ENCODE assay signal across 9 mouse cellular contexts in the genomic region with DNA sequence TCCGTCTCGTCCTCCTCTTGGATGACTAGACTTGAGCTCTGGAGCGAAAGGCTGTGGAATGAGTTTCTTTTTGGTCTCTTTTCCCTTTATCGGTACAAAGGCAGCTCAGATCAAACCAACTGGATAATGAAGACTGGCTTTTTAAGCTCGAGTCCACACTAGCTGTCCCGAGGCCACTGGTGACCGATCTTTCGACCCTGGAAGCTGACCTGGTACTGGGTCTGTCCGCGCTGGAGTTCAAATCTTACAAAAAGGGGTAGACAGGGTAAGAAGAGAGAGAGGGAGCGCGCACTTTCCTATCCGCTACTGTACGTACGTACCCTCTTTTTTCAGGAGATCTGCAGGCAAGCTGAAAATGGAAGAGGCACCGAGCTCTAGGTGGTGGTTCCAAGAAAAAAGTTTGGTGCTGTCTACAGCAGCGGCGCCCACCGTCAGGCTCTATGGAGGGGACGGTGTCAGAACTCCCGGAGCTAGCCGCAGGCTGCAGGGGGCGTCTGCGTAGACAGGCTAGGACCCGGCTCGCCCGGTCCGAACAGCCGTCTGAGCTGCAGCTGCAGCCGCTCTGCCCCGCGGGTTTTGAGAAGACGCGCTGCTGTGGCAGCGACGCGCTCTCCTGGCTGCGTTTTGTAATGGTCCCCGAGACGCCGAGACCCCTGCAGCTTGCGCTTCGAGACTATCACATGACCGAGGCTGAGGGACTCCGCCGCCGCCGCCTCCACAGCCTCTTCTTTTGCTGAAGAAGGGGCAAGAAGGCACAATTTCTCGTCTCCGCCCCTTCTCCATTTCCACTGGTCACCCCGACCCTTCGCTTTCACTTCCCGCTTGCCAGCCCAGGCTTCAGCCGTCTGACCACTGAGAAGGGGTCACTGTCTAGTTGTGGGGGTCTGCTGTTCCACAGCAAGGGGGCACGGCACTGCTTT. TPM values are rescaled to one million over a fixed set of nuclear protein-coding genes. Genes with fewer than 3 reads are reported as not detected.
DNase-seq lines count a peak whose midpoint lies in the region; ATAC-seq and TF ChIP-seq lines count a peak whose summit lies in the region.
"Had no signal": no experiment of that assay in that cellular context is flagged by ENCODE, and none has a peak within 500 bp of the region (broad histone marks: within the 10 kb centered on the region; RNA-seq: fewer than 3 reads in every experiment).

No protein-coding gene starts in this region.

- no peak overlapping the region for H3K27ac ChIP-seq in forebrain, embryonic 16.5 days (ENCODE audit: low read length)
- H3K27ac ChIP-seq in limb, embryonic 14.5 days (replicated peaks; ENCODE audit: low read depth, low read length) = no peak overlapping the region

- H3K4me1 ChIP-seq in forebrain, embryonic 16.5 days (replicated peaks; ENCODE audit: control insufficient read depth, insufficient read depth, low read length) = peaks cover 39% of the 10 kb centered on the region
- H3K4me1 ChIP-seq in limb, embryonic 14.5 days (ENCODE audit: control insufficient read depth, insufficient read depth, low read length) = peaks cover 22% of the 10 kb centered on the region; the same call in 1 of the 2 replicates

- ATAC-seq in forebrain, embryonic 16.5 days = 0 out of 2 replicates have a peak, but pooled peaks have one; percentile 4
- ATAC-seq in limb, embryonic 14.5 days (ENCODE audit: low FRiP score, low read depth) = no peak

- DNase-seq in right cerebral cortex, postnatal 25 days = peak; percentile 8
- DNase-seq in right cerebral cortex, postnatal 14 days = no peak
- DNase-seq in limb, embryonic 14.5 days (ENCODE audit: low spot score) = no peak
- peak; percentile 49 for DNase-seq in retina, embryonic 14.5 days (ENCODE audit: low spot score)
- no peak for DNase-seq in spleen, adult 18-20 months
- DNase-seq in urinary bladder, postnatal 4 days (ENCODE audit: low spot score in 2 of 2) = no peak
- DNase-seq in right cerebral cortex, adult 18-20 months = no peak

- H3K9ac ChIP-seq in forebrain, embryonic 16.5 days (replicated peaks; ENCODE audit: low read depth, low read length) = no peak overlapping the region
- no peak overlapping the region for H3K9ac ChIP-seq in limb, embryonic 14.5 days (ENCODE audit: low read depth, low read length, severe bottlenecking)

- H3K4me2 ChIP-seq in forebrain, embryonic 16.5 days (ENCODE audit: low read length) = peak overlapping the region; percentile 39
- H3K4me2 ChIP-seq in limb, embryonic 14.5 days (replicated peaks; ENCODE audit: low read depth, low read length, severe bottlenecking) = peak overlapping the region; percentile 78

- no peaks in the 10 kb centered on the region for H3K9me3 ChIP-seq in forebrain, embryonic 16.5 days (ENCODE audit: control insufficient read depth, low read length)
- no peaks in the 10 kb centered on the region for H3K9me3 ChIP-seq in limb, embryonic 14.5 days (ENCODE audit: control insufficient read depth, low read length)

- under 1% methylated on average over 55 of the region's 55 CpGs for WGBS in forebrain, embryonic 16.5 days
- under 1% methylated on average over 50 of the region's 55 CpGs for WGBS in limb, embryonic 14.5 days

- TF ChIP-seq POLR2A in limb, embryonic 14.5 days (IDR thresholded peaks at IDR 0.05; ENCODE audit: borderline replicate concordance, extremely low read depth, insufficient read depth, insufficient read length) = no peak

- peaks cover 68% of the 10 kb centered on the region for H3K27me3 ChIP-seq in forebrain, embryonic 16.5 days (replicated peaks; ENCODE audit: control insufficient read depth, insufficient read depth, low read length)
- peaks cover 99% of the 10 kb centered on the region for H3K27me3 ChIP-seq in limb, embryonic 14.5 days (ENCODE audit: control insufficient read depth, insufficient read depth, low read length)

- H3K4me3 ChIP-seq in forebrain, embryonic 16.5 days (replicated peaks; ENCODE audit: low read length) = peak overlapping the region; percentile 21
- peak overlapping the region; percentile 44 for H3K4me3 ChIP-seq in limb, embryonic 14.5 days (replicated peaks; ENCODE audit: low read length)

- no peaks in the 10 kb centered on the region for H3K36me3 ChIP-seq in forebrain, embryonic 16.5 days (ENCODE audit: control insufficient read depth, insufficient read depth)
- no peaks in the 10 kb centered on the region for H3K36me3 ChIP-seq in limb, embryonic 14.5 days (ENCODE audit: control insufficient read depth, insufficient read depth, low read length)

RNA-seq across cellular contexts. Expression of gene Foxb2, which starts 0.6 kb away (rescaled TPM):
- polyA plus RNA-seq in forebrain, embryonic 16.5 days (2015; fragmentation: Nextera tagmentation; extraction: Ambion mirVana) = 0.32 TPM in 1 of 2 replicates, not detected in the other
- 0.11 and 0.40 TPM in 2 replicates for polyA plus RNA-seq in limb, embryonic 14.5 days (2012; rRNA removed)
- not detected in 2 replicates for polyA plus RNA-seq in limb, embryonic 14.5 days (2014; fragmentation: Nextera tagmentation; extraction: Ambion mirVana)
- polyA plus RNA-seq: liver, adult 2 months had no signal

Comparison
In these comparisons a context has a peak if more than half of its experiments do, and no peak if none do; other contexts are left out.
1. DNase-seq: peak in right cerebral cortex, postnatal 25 days (single experiment) and retina, embryonic 14.5 days (single experiment); none in right cerebral cortex, postnatal 14 days (single experiment), limb, embryonic 14.5 days (single experiment), spleen, adult 18-20 months (0 of 2), urinary bladder, postnatal 4 days (0 of 2) and right cerebral cortex, adult 18-20 months (single experiment).